Mouse (Mus musculus) forebrain, postnatal 0 days (tissue): ENCODE measurements around the gene Chpt1. TPM values are rescaled to one million over a fixed set of nuclear protein-coding genes. Genes with fewer than 3 reads are reported as not detected.
"Not testable (repeated sequence)": the region's sequence is repeated elsewhere in the genome, so short reads cannot be mapped to it uniquely, and the experiment has no call there.

Experiments used
- ATAC-seq: fragments of 200-750 bp; cut with Nextera tagmentation; 2 replicates; pipeline ENCODE4 v1.8.0; 2017; ENCODE audit warnings: mild to moderate bottlenecking, moderate library complexity
- DNase-seq: peaks from one replicate; pipeline ENCODE4 v3.0.0-alpha.2; 2015
- H3K27ac ChIP-seq: fragments of 300-500 bp; sonication (generic); 2 replicates; pipeline ENCODE4 v1.5.1; 2014; ENCODE audit warnings: low read depth, mild to moderate bottlenecking, antibody characterized with exemption, low read length, moderate library complexity, mixed read lengths
- H3K27me3 ChIP-seq: fragments of 300-500 bp; sonication (generic); 2 replicates; pipeline ENCODE4 v1.6.1; 2014; ENCODE audit warnings: mild to moderate bottlenecking, low read length, mixed read lengths; ENCODE audit not compliant: insufficient read depth
- H3K36me3 ChIP-seq: fragments of 300-500 bp; sonication (generic); 2 replicates; pipeline ENCODE4 v1.6.1; 2014; ENCODE audit warnings: mild to moderate bottlenecking, moderate library complexity; ENCODE audit not compliant: insufficient read depth
- H3K4me1 ChIP-seq: fragments of 300-500 bp; sonication (generic); 2 replicates; pipeline ENCODE4 v1.6.1; 2014; ENCODE audit warnings: antibody characterized with exemption; ENCODE audit not compliant: insufficient read depth
- H3K4me2 ChIP-seq: fragments of 300-500 bp; sonication (generic); 2 replicates; pipeline ENCODE4 v1.6.1; 2014; ENCODE audit warnings: low read depth, mild to moderate bottlenecking, moderate library complexity
- H3K4me3 ChIP-seq: fragments of 300-500 bp; sonication (generic); 2 replicates; pipeline ENCODE4 v1.5.1; 2014; ENCODE audit warnings: low read depth, low read length, mixed read lengths
- H3K9ac ChIP-seq: fragments of 300-500 bp; sonication (generic); 2 replicates; pipeline ENCODE4 v1.6.1; 2014; ENCODE audit warnings: mild to moderate bottlenecking
- H3K9me3 ChIP-seq: fragments of 300-500 bp; sonication (generic); 2 replicates; pipeline ENCODE4 v1.6.1; 2016; ENCODE audit warnings: low read length
- CTCF ChIP-seq: sonication (generic); IDR thresholded peaks from 2 replicates; pipeline ENCODE4 v1.5.1; 2016; ENCODE audit warnings: antibody characterized with exemption, control low read depth, low read depth
- WGBS: fragments of 180-500 bp; shearing (Covaris S2); extraction: QIAGEN DNeasy Blood & Tissue Kit; methylation state at CpG from one replicate; pipeline ENCODE4 v1.1.7; 2014; 5-methylcytosine and 5-hydroxymethylcytosine counted together
- polyA plus RNA-seq: library from polyadenylated mRNA; unstranded; fragments of >200 nt; fragmentation: Nextera tagmentation; extraction: Ambion mirVana; gene quantifications from 2 replicates; pipeline ENCODE4 v1.2.1, GENCODE M21; 2015
- total RNA-seq: library from RNA; depleted of rRNA; stranded (reverse); fragments of >200 nt; gene quantifications from 2 replicates; pipeline ENCODE4 v1.2.3, GENCODE M21; 2014

Gene Chpt1
- total and polyA plus RNA-seq, 2 experiments from 2014 or later: 19.3 to 21.3 TPM

- H3K4me3 ChIP-seq: no peak overlapping the region
- H3K4me2 ChIP-seq: no peak overlapping the region
- DNase-seq (no peak), ATAC-seq (no peak)
- no peaks in the 10 kb centered on the region for H3K4me1 ChIP-seq
- H3K9ac ChIP-seq: no peak overlapping the region
- H3K9me3 ChIP-seq: no peaks in the 10 kb centered on the region
- H3K36me3 ChIP-seq: no peaks in the 10 kb centered on the region
- no peak for TF ChIP-seq CTCF
- no peak overlapping the region for H3K27ac ChIP-seq
- 77% methylated on average over 11 of the region's 11 CpGs for WGBS
- H3K27me3 ChIP-seq: no peaks in the 10 kb centered on the region
Observed at GRCm38 (mm10) chr10:88496864-88497564, 6.9 kb downstream of the Chpt1 start.

DNA sequence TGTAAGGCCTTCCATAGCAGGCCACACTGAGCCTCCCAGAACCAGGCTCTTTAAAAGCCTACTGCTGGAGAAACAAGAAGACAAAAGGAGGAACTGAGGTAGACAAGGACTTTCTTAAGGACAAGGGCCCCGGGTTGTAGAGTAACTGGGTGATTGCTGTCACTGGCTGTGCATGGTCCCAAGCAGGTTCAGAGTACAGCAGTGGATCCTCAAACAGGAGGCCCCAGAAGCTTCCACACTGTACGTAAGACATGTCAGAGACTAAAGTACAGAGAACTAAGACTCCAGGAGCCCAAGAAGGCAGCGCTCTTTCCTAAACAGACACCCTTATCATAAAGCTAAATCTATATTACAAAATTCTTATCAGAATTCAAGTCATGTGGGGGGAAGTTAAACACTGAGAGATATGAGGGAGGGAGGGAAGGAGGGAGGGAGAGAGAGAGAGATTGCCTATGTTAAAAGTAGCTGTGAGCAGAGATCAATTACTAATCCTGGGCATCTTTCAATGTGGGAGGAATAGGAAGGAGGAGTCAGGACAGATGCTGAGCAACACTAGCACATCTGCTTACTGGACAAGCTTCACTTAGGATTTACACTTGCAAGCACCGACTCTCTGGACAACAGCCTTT, 8.8 kb downstream of the Chpt1 start:
- Histone ChIP-seq H3K4me1 (no peaks in the 10 kb centered on the region), H3K4me2 (no peak overlapping the region), H3K9me3 (no peaks in the 10 kb centered on the region), H3K27me3 (no peaks in the 10 kb centered on the region), H3K36me3 (no peaks in the 10 kb centered on the region), H3K27ac (no peak overlapping the region), H3K4me3 (no peak overlapping the region), H3K9ac (no peak overlapping the region)
- ATAC-seq (no peak), DNase-seq (no peak)
- TF ChIP-seq CTCF: no peak
- 83% methylated on average over 4 of the region's 4 CpGs for WGBS

DNA sequence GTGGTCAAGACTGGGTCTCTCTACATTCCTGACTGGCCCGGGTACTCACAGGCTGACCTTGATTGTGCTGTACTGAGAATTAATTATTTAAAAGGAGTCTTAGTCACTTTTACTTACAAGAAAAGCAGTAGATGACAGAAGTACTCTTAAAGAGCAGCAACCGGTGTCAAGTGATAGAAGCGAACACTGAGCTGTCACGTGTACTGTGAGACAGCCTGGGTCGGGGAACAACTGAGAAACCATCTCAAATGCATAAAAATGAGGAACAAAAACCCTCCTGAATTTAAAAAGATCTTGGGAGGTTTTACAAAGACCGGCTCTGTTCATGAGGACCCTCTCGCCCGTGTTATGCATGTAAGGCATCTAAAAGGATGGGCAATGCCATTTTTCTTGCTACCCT, 11.2 kb downstream of the Chpt1 start:
- Histone ChIP-seq H3K9me3 (no peaks in the 10 kb centered on the region), H3K9ac (no peak overlapping the region), H3K4me3 (no peak overlapping the region), H3K27ac (no peak overlapping the region), H3K4me2 (no peak overlapping the region), H3K36me3 (no peaks in the 10 kb centered on the region), H3K4me1 (no peaks in the 10 kb centered on the region), H3K27me3 (no peaks in the 10 kb centered on the region)
- TF ChIP-seq CTCF: no peak
- ATAC-seq (no peak), DNase-seq (no peak)
- WGBS: 66% methylated on average over 8 of the region's 8 CpGs

GRCm38 (mm10) chr10:88491632-88492031, 12.2 kb downstream of the Chpt1 start:
- 64% methylated on average over 7 of the region's 7 CpGs for WGBS
- H3K9me3 ChIP-seq: no peaks in the 10 kb centered on the region

DNA sequence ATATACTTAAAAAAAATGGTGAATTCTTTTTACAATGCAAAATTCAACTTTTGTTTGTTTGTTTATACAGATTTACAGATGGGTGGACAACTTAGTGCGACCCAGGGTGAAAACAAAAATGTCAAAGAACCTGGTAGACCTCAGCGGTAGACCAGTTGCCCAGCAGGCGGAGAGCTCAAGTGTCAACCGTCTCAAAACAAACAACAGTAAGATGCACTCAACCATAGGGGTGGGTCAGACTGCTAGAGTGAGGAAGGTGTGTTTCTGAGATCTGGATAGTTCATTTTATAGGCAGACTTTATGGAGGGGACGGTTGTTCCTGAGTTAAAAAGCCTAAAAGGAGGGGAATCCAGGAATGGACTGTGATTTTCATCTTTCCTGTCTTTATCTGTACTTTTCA, 15.2 kb downstream of the Chpt1 start:
- H3K9ac ChIP-seq: no peak overlapping the region
- H3K9me3 ChIP-seq: no peaks in the 10 kb centered on the region
- 95% methylated on average over 5 of the region's 5 CpGs for WGBS
- no peak overlapping the region for H3K27ac ChIP-seq
- no peaks in the 10 kb centered on the region for H3K36me3 ChIP-seq
- no peak for ATAC-seq
- TF ChIP-seq CTCF: no peak
- no peak overlapping the region for H3K4me3 ChIP-seq
- no peak overlapping the region for H3K4me2 ChIP-seq
- no peaks in the 10 kb centered on the region for H3K4me1 ChIP-seq
- no peak for DNase-seq
- no peaks in the 10 kb centered on the region for H3K27me3 ChIP-seq

More at GRCm38 (mm10) chr10:88491632-88492031, 12.2 kb downstream of the Chpt1 start:
- Histone ChIP-seq H3K36me3 (no peaks in the 10 kb centered on the region), H3K27ac (no peak overlapping the region), H3K27me3 (no peaks in the 10 kb centered on the region), H3K4me3 (no peak overlapping the region), H3K4me1 (no peaks in the 10 kb centered on the region), H3K9ac (no peak overlapping the region), H3K4me2 (no peak overlapping the region)
- DNase-seq (no peak), ATAC-seq (no peak)
- no peak for TF ChIP-seq CTCF

DNA sequence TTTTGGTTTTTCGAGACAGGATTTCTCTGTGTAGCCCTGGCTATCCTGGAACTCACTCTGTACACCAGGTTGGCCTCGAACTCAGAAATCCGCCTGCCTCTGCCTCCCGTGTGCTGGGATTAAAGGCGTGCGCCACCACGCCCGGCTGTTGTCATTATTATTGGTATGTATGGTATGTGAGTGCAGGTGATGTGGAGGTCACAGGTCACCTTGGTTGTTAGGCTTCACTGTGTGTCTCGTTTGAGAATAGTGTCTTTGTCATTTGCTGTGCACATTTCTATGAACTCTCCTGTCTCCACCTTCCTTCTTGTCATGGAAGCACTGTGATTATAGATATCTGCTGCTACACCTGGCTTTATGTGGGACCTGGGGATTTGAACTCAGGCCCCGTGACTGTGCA, 21.0 kb downstream of the Chpt1 start:
- ATAC-seq, H3K9ac ChIP-seq, H3K27ac ChIP-seq, H3K9me3 ChIP-seq, H3K4me3 ChIP-seq, H3K27me3 ChIP-seq, H3K4me1 ChIP-seq, DNase-seq, H3K36me3 ChIP-seq, H3K4me2 ChIP-seq: not testable (repeated sequence)
- 94% methylated on average over 10 of the region's 10 CpGs for WGBS

- Histone ChIP-seq H3K27me3 (no peaks in the 10 kb centered on the region), H3K27ac (no peak overlapping the region), H3K4me3 (no peak overlapping the region), H3K4me2 (no peak overlapping the region), H3K4me1 (no peaks in the 10 kb centered on the region), H3K9me3 (no peaks in the 10 kb centered on the region), H3K9ac (no peak overlapping the region), H3K36me3 (no peaks in the 10 kb centered on the region)
- no peak for DNase-seq
- ATAC-seq: no peak
- WGBS: 70% methylated on average over 18 of the region's 18 CpGs
- no peak for TF ChIP-seq CTCF
Observed at GRCm38 (mm10) chr10:88460122-88460820, 43.6 kb downstream of the Chpt1 start.
